Mouse (Mus musculus) induced T-regulatory cell, adult 2 months (primary cell): ENCODE measurements around the gene 9230112D13Rik.

Source experiments
- DNase-seq: peaks from one replicate; pipeline ENCODE4 v3.0.0-alpha.2; 2012; ENCODE audit warnings: low read depth

The 9230112D13Rik gene

GRCm38 (mm10) chr14:34522701-34523100, at the start of gene 9230112D13Rik:
TSS of gene 9230112D13Rik (minus strand) at chr14:34522801.
- no peak for DNase-seq

DNA sequence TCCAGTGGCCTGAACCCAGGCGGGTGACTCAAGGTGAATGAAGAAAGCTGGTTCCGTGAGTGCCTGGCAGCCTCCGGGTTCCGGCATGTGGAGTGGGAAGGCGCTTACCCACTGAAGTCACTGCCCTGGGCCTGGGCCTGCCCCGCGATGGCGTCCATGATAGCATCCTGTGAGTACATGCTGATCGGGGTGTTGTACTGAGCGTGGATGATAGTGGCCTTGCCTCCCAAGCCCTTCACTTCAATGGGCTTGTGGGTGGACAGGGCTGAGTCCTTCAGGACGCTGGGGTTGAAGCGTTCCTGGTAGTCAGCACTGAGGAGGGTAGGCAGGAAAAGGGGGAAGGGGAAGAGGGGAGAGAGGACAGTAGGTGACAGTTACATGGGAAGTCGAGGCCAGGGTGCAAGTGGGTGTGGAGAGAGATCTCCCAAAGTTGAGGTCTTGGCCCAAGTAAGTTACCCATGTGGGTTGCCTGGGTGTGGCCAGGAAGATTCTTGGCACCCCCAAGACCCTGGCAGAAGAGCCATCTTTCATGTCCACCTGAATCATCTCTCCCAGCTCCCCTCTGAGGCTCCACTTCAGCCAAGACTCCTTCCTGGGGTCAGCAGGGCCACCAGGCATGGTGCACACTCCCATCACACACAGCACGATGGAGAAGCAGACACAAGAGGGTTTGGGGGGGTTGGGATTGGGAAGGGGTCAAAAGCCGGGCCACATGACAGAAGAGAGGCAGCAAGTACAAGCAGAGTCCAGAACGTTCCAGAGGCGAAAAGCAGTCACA, 49.2 kb upstream of the 9230112D13Rik start:
- no peak for DNase-seq

DNA sequence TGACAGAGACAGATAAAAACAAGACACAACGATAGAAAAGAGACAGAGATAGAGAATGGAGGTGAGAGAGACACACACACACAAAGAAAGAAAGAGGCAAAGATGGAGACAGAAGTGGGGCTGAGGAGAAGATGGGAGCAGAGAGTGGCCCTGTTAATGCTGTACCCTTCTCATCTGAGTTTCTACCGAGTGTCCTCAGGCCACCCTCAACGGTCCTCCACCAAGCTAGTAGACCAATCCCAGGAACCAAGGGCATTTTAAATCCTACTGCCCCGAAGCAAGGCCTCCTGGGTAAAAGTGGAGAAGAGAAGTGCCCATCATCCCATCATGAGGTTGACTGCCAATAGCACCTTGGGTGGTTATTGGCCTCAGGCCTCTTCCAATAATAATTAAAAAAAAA, 48.3 kb upstream of the 9230112D13Rik start:
- no peak for DNase-seq

DNA sequence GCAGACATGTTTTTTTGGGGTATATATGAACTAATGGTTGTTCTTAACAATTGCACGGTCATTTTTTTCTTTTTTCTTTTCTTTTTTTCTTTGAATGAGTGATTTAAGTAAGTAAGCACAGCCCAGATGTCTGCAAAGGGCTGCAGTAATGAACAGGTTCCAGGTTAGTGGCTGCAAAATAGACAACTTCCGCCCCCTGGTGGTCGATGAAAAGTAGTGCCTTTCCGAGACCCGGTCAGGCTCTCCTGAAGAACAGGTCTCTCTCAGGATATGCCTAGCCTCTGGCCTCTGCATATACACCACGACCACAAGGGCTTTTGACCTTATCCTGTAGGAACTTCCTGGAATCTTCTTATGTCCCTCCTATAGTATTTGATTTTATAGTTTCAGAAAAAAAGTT, 47.7 kb upstream of the 9230112D13Rik start:
- peak; percentile 77 for DNase-seq

DNA sequence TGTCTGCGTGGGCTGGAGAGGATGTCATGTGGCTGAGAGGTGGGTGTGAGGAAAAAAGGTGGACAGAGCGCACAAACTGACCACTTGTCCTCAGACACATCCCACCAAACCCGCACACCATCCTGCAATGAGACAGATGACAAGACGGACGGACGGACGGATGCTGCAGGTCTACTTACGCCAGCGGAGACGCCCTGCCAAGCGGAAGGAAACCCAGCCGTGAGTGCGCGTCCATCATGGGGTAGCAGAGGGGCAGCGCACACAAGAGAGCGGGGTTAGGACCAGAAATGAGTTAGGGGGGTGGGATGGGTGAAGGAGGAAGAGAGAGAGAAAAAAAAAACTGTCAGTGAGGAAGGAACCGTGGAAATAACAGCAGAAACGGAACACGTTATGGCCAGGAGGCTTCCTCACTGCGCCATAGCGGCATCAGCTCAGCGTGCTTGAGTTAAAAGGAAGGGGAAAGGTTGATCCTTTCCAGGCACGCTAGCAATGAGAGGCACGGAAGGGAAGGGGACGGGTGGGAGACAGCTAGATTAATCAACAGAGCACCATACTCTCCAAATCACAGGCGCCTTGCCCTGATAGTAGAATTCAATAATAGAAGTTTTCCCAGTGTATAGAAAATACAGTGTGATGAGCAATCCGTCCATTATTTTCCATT, 47.1 kb upstream of the 9230112D13Rik start:
- DNase-seq: no peak

- DNase-seq: no peak
Measured at GRCm38 (mm10) chr14:34568626-34569025, 46.0 kb upstream of the 9230112D13Rik start.

GRCm38 (mm10) chr14:34567697-34568096, 45.1 kb upstream of the 9230112D13Rik start:
- DNase-seq: no peak

GRCm38 (mm10) chr14:34566530-34566929, 43.9 kb upstream of the 9230112D13Rik start:
- DNase-seq: no peak

DNA sequence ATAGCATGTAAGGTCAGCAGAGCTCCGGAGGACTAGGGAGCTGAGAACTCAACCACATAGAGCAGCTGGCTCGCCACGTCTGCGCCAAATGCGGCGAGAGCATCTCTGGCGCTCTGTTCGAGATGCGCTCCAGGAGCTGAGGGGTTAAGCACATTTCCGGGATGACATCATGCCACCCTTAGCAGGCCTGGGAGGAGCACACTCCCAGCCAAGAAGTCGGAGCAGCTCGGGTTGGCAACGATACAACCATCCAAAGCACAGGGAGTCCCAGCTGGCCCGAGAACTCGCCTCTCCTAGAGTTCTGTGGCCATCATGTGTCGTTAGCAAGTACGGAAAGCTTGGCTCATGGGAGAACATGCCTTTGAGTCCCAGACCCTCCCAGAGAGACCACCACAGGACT, 43.1 kb upstream of the 9230112D13Rik start:
- no peak for DNase-seq

DNA sequence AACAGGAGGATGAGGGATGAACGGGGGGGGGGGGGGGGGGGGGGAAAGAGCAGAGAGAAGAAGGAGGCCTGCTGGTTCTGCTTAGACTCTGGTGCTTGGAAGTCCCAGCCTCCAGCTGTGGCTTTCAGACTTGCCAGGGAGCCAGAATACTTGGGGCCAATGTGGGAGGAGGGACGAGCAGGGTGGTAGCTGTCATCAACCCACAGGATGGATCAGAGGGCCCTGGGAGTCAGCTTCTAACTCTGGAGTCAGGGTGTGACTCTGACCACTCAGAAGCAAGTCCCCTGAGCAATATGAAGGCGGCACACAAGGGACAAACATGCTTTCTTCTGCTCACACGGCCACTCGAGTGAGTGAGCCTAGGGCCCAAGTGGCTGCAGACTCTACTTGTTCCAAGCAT, 42.0 kb upstream of the 9230112D13Rik start:
- no peak for DNase-seq

- no peak for DNase-seq
Measured at GRCm38 (mm10) chr14:34562393-34562792, 39.8 kb upstream of the 9230112D13Rik start.

GRCm38 (mm10) chr14:34561647-34562046, 39.0 kb upstream of the 9230112D13Rik start:
- no peak for DNase-seq

DNA sequence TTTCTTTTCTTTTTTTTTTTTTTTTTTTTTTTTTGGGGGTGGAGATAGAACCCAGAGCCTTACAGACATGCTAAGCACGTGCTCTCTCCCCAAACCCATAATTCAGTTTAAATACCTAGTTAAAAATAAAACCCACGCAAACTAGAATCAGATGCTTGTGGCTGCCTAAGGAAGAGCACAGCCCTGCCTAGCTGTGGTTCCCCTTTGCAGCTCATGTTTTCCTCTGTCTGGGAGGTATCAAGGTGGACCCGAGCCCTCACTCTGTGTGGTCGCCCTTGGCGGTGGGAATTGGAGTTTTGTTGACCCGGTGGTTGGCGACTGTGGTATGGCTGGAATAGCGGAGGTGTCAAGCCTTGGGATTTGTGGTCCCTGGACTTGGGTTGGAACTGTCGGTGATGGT, 36.3 kb upstream of the 9230112D13Rik start:
- DNase-seq: no peak

- DNase-seq: no peak
Measured at GRCm38 (mm10) chr14:34555211-34555610, 32.6 kb upstream of the 9230112D13Rik start.

DNA sequence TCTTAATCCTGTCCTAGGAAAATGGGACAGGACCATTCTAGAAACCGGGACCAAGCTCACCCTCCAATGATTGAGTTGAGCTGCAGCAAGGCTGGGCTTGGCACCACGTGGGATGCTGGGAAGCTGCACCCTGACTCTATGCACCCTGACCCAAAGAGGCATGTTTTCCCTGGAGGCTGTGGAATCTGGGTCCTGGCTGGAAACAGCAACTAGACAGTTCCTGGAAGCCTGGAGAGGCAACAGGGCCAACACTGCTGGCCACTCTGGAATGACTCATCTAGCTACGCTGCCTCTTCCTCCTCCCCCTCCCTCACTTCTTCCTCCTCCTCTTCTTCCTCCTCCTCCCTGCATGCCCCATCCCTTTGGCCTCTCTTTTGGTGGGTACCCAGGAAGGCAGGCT, 31.4 kb upstream of the 9230112D13Rik start:
- no peak for DNase-seq

DNA sequence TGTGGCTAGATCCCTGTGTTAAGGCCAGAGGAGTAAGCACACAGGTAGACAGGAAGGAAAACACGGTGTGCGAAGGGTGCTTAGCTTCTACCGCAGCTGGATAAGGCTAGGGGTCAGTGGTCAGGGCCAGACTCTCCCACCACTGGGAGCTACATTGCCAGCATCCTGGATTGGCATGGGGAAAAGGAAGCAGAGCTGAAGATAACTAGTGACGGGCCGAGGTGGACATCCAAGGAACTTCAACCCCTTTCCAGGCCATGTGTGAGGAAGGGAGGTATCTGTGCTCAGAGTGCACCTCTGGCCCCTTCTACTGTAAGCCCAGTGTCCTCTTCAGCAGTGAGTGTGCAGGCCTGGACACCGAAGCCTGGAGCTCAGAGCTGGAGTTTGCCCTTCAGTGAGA, 30.9 kb upstream of the 9230112D13Rik start:
- no peak for DNase-seq

- no peak for DNase-seq
Measured at GRCm38 (mm10) chr14:34552226-34552625, 29.6 kb upstream of the 9230112D13Rik start.

DNA sequence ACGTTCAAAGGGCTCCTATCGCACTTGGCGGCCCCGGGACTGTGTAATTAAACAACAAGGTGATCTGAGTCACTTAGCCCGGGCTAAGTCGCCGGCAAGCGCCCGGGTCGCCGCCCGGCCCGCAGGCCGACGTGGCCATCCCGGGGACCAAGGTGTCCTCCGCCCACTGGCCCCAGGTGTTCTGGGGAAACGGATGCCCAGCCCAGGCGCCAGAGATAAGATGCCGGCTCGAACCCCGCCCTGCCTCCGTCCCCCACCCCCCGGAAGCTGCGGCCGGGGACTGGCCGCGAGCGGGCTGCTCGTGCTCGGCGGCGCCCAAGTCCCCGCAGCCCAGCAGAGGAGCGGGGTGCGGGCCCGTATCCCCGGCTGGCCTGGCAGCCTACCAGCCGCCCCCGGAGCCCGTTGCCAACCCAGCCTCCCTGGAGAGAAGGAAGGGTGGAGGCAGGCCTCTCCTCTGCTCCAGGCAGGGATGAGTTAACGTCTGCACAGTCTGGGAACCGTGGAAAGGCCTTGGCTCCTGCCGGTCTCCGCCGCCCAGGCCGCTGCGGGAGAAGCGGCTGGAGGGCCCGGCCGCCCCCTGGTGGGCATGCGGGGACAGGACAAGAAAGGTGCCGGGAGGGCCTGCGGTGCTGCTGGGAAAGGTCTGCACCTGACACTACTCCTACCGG, 26.5 kb upstream of the 9230112D13Rik start:
- DNase-seq: peak; percentile 78

DNA sequence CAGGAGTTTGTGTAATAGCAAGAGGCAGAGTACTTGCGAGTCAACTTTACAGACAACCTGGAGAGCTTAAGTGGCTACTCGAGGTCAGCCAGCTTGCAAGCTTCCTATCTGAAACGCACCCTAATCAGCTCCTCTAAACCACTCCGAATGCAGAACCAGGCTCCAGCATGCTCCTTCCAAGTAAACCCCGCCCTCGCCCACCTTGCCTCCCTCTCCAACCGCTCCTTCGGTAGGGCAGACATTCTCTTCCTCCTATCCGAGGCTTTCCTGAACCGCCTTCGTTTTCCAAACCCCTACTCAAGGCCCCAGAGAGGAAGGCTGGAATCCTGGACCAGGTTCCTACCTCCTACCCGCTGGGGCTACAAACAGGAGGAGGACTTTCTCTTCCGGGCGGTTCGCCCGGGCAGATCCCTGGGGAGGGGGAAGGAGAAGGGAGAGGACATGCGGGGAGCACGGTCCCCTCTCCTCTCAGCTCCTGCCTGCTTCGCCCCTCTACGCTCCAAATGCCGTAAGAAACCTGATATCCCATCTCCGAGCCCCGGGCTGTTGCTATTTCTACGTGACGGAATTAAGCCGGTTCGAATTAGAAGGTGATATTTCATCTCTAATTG, 25.9 kb upstream of the 9230112D13Rik start:
- DNase-seq: peak; percentile 40

- DNase-seq: no peak
Measured at GRCm38 (mm10) chr14:34544545-34544944, 21.9 kb upstream of the 9230112D13Rik start.

GRCm38 (mm10) chr14:34544001-34544400, 21.4 kb upstream of the 9230112D13Rik start:
- no peak for DNase-seq

- DNase-seq: no peak
Measured at GRCm38 (mm10) chr14:34543596-34543995, 21.0 kb upstream of the 9230112D13Rik start.

DNA sequence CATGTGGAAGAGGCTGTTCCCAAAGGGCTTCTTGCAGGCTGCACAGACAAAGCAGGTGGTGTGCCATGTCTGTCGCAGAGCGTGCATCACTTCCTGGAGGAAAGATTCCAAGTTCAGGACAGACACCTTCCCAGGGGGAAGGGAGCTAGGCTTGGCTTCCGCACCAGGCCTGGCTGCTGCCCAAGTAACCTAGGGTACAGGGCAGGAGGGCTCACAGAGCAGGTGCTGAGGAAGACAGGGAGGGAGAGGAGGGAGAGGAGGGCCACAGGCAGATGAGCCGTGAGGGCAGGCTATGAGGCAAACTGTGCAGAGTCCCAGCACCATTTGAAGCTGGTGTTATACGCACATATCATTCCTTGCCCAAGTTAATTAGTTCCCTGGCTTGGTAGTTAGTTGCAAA, 19.3 kb upstream of the 9230112D13Rik start:
- DNase-seq: no peak
